Mouse (Mus musculus): ENCODE measurements around the gene Setd1a. TPM values are rescaled to one million over a fixed set of nuclear protein-coding genes. Genes with fewer than 3 reads are reported as not detected.
"Not testable (repeated sequence)": the region's sequence is repeated elsewhere in the genome, so short reads cannot be mapped to it uniquely, and the experiment has no call there.

Gene Setd1a
- total RNA-seq (2021), result 10 to 100 TPM; 30.3 to 40.4 TPM
- long read RNA-seq, experiment 1, partial matches to known transcripts, result 3 of 4 reads
- long read RNA-seq, experiment 1, other reads (novel, unspliced or antisense), result 1 of 4 reads
- long read RNA-seq, experiment 2, partial matches to known transcripts, result 1 of 1 reads
- long read RNA-seq, experiment 2, other reads (novel, unspliced or antisense), result 0 of 1 reads

- peak; percentile 91 to 92 for DNase-seq (ENCODE audit: low spot score in 2 of 2)
Measured at GRCm38 (mm10) chr7:127776426-127776825, at the start of gene Setd1a. Setd1a (plus strand) TSS chr7:127776670.

- DNase-seq (ENCODE audit: low spot score in 2 of 2), result no peak
Measured at GRCm38 (mm10) chr7:127727898-127728297, 48.6 kb upstream of the Setd1a start.

- DNase-seq (ENCODE audit: low spot score in 2 of 2), result no peak
Measured at GRCm38 (mm10) chr7:127730170-127730569, 46.3 kb upstream of the Setd1a start.

- DNase-seq (ENCODE audit: low spot score in 2 of 2), result not testable (repeated sequence)
Measured at GRCm38 (mm10) chr7:127732066-127732465, 44.4 kb upstream of the Setd1a start, which contains the start of gene Ctf2. Ctf2 (minus strand) TSS chr7:127732166.

GRCm38 (mm10) chr7:127744366-127745045 lies 32.0 kb upstream of the Setd1a start, which contains the start of gene Fbxl19:
Fbxl19 (plus strand) TSS chr7:127744543.
- peak; percentile 74 for DNase-seq (ENCODE audit: low spot score in 2 of 2)

GRCm38 (mm10) chr7:127745251-127745651 lies 31.2 kb upstream of the Setd1a start:
- peak; percentile 70 to 73 for DNase-seq (ENCODE audit: low spot score in 2 of 2)

GRCm38 (mm10) chr7:127745652-127746493 lies 30.6 kb upstream of the Setd1a start:
- DNase-seq (ENCODE audit: low spot score in 2 of 2), result peak; percentile 81 to 84

- peak; percentile 38 to 48 for DNase-seq (ENCODE audit: low spot score in 2 of 2)
Measured at GRCm38 (mm10) chr7:127746494-127747491, 29.7 kb upstream of the Setd1a start.

- no peak for DNase-seq (ENCODE audit: low spot score in 2 of 2)
Measured at GRCm38 (mm10) chr7:127747559-127748234, 28.8 kb upstream of the Setd1a start.

- peak in 1 of 2 experiments; percentile 5 for DNase-seq (ENCODE audit: low spot score in 2 of 2)
Measured at GRCm38 (mm10) chr7:127748235-127748560, 28.3 kb upstream of the Setd1a start.

- DNase-seq (ENCODE audit: low spot score in 2 of 2), result no peak
Measured at GRCm38 (mm10) chr7:127750131-127751127, 26.0 kb upstream of the Setd1a start.

GRCm38 (mm10) chr7:127751619-127752018 lies 24.9 kb upstream of the Setd1a start:
- no peak for DNase-seq (ENCODE audit: low spot score in 2 of 2)

GRCm38 (mm10) chr7:127752069-127752468 lies 24.4 kb upstream of the Setd1a start:
- DNase-seq (ENCODE audit: low spot score in 2 of 2), result no peak

GRCm38 (mm10) chr7:127753158-127753557 lies 23.3 kb upstream of the Setd1a start:
- DNase-seq (ENCODE audit: low spot score in 2 of 2), result no peak

GRCm38 (mm10) chr7:127753741-127754140 lies 22.7 kb upstream of the Setd1a start:
- DNase-seq (ENCODE audit: low spot score in 2 of 2), result no peak

- no peak for DNase-seq (ENCODE audit: low spot score in 2 of 2)
Measured at GRCm38 (mm10) chr7:127759716-127760115, 16.8 kb upstream of the Setd1a start.

GRCm38 (mm10) chr7:127760478-127760877 lies 16.0 kb upstream of the Setd1a start:
- DNase-seq (ENCODE audit: low spot score in 2 of 2), result no peak

- DNase-seq (ENCODE audit: low spot score in 2 of 2), result peak; percentile 69 to 79
Measured at GRCm38 (mm10) chr7:127761026-127761425, 15.4 kb upstream of the Setd1a start.

- DNase-seq (ENCODE audit: low spot score in 2 of 2), result no peak
Measured at GRCm38 (mm10) chr7:127763642-127764041, 12.8 kb upstream of the Setd1a start.
